Mouse (Mus musculus) skeletal muscle tissue, adult 2 months (tissue): ENCODE measurements around the gene Tmcc3.

ENCODE experiments used
- DNase-seq: peaks from one replicate; pipeline ENCODE4 v3.0.0-alpha.2; 2012; ENCODE audit warnings: low read depth, low spot score

The Tmcc3 gene

DNA sequence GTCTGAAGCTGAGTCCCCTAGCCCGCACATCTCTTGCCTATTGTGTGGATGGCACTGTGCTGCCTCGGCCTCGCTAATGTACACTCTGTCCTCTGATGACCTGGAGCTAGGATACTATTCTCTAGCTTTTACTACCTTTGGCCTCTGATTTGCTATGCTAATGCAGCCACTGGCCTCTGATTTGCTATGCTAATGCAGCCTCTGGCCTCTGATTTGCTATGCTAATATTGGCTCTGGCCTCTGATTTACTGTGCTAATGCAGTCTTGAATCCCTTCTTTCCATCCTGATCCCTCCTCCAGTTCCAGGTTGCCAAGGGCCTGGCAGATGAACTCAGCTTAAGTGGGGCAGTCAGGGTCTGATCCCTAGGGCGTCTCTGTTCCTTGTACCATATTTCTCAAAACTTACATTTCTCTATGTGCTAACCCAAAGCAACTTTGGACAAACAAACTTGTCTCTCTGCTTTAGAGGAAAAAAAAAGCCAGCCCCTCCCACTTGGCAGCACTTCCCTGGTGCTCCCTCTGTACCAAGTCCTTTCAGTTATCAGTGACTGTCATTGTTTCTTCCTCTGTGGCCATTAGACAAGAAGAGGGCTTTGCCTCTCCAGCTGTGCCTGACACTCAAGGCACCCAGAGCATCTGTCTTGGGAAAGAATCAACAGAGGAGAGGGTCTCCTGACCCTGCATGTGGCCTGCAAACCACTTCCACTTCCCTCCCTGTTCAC lies 237.9 kb downstream of the Tmcc3 start:
- no peak for DNase-seq

DNA sequence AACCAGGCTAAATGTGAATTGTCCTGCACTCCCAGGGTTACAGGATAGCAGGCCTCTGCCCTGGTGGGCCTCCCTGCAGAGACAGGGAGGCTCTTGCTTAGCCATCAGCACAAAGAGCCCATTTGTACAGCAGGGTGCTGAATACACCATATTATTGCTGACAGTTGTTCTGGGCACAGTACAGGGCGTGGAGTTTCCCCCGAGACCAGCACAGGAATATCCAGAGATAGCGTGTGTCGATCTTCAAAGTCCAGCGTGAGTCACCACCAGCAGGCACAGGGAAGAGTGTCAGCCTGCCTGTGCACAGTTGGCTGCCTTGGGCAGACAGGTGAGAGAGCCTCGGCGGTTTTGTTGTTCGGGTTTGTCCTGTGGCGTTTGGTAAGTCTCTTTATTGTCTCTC lies 238.9 kb downstream of the Tmcc3 start:
- no peak for DNase-seq

DNA sequence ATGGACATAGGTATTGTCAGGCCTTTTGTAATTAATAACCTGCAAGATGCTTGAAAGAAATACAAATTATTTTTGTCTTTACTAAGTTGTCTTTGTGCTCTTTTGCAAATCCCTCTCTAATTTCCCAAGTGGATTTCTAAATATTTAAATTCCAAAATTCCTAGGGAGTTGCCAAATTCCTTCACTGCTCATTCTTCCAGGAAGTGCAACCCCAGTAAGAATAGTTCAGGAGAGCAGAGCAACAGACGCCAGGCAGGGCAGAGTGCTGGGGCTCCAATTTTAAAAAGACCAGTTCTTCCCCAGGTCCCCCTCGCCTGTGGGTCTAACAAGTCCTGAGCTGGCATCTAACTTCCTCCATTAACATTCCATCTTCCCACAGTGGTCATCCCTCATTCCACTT lies 239.3 kb downstream of the Tmcc3 start:
- DNase-seq: no peak

DNA sequence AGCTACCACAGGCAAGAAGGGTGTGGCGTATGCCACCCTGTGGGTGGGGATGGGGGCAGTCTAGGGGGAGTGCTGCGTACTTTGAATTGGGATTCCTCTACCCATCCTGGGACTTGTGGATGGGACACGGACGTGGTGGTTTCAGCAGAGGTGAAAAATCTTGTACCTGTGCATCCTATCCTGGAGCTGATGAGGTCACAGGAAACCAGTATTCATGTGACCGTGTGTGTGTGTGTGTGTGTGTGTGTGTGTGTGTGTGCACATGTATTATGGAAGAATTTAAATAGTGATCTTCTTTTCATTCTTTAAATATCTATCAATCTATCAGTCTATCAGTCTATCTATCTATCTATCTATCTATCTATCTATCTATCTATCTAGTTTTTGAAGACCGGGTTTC lies 239.8 kb downstream of the Tmcc3 start:
- no peak for DNase-seq

DNA sequence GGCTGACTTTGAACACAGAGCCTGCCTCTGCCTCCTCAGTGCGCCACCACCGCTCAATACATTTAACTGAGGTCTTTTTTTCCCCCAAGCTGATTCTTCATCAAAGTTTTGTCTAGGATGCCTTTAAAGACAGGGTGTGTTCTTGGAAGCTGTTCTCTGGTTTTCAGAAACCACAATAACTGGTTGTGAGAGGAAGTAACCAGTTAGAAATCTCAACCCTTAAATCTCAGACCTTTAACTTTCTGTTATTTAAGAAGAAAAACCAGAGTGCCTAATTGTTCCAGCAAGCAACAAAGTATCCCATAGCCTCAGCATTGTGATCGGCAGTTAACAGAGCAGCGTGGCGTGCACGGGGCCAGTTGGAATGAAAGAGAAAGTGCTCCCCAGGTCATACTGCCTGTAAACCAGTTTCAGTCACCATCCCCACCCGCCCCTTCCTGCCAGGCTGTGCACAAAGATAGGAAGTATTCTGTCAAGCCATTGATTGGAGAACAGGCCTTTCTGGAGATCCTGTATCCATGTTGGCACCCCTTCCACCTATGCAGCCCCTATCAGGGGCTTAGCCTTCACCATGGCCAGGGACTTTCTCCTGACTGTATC lies 240.3 kb downstream of the Tmcc3 start:
- no peak for DNase-seq

DNA sequence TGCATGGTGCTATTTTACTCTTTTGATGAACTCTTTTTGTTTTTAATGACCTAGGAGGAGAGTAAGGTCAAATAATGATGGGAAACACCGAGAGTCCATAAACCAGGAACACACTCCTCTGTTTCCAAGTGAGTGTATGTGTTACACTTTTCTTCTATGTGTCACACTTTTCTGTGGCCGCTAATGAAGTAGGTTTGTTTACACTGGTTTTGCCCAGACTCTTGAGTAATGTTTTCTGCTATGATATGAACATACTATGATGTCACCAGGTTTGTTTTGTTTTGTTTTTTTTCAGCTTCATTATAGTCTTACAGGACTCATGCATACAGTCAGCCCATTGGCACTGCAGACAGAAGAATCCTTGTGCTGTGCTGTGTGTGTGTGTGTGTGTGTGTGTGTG lies 243.6 kb downstream of the Tmcc3 start:
- no peak for DNase-seq

DNA sequence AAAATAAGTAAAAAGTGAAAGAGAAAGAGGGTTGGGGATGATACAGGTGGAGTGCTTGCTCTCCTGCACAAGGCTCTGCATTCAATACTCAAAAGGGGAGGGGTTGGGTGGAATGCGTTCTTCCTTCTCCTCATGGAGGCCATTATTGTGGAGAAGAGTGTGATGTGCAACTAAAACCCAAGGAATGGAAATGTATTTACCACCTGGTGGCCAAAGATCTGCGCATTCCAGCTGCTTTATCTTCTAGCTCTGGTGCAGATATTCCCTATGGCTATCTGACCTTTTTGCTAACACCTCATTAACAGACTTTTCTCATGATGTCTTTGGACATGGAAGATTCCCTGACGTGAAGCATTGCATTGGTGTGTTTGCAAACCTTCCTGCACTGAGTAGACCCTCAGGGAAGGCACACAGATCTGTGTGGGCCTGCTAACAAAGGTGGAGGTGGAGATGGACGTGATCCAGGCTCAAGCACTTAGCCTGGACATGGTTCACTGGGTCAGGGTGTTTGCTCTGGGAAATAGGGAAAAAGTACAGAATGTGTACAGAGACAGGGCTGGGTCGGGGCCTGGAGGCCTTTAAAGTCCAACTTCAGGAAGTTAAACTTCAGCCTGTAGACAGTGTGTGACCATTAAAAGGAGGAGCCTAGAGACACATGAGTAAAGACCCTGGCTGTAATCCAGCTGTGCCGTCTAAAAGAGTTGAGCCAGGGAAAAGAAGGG lies 245.8 kb downstream of the Tmcc3 start:
- DNase-seq: no peak

DNA sequence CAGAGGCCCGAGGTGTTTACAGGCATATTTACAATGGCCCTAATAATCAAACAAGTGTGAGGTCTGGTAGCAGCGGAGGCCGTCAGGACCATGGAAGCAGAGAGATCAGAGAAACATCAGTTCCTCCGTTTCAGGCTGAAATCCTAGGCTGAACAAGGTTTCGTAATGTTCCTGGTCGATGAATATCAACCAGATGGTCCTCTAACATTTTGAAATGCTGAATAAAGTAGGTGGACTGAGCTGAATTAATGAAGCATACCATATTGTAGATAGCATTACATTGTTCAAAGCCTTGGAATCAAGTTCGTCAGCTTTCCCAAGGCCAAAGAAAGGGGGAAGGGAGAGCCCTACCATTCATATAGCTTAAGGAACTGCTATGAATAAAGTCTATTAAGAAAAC lies 247.1 kb downstream of the Tmcc3 start:
- no peak for DNase-seq

DNA sequence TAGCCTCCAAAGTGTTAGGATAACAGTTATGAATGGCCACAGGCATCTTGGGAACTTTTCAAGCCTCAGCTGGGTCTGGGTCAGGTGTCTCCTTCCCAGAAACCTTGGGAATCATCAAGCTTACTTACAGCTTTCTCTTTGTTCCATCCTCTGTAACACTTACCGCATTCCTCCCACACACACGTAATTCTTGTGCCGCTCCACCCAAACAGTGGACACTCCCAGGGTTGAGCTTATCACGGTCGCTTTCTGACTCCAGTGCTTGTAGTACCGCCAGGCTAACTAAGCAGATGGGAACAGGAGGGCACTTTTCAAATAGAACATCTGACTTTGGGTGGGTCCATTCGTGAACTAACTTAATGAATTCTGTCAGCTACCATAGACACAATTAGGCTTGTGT lies 249.6 kb downstream of the Tmcc3 start:
- no peak for DNase-seq

DNA sequence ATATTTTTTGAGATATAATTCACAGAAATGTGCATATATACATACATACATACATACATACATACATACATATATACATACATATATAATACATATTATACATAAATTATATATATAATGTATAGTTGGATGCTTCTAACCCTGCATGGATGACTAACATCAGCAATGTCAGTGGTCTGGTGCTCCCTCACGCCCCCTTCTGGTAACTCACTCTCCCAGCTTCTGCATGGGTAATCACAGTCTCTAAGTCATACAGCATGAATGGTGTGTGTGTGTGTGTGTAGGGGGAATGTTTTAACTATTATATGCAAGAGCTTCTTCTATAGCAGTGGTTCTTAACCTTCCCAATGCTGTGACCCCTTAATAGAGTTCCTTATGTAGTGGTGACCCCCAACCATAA lies 250.4 kb downstream of the Tmcc3 start:
- no peak for DNase-seq

DNA sequence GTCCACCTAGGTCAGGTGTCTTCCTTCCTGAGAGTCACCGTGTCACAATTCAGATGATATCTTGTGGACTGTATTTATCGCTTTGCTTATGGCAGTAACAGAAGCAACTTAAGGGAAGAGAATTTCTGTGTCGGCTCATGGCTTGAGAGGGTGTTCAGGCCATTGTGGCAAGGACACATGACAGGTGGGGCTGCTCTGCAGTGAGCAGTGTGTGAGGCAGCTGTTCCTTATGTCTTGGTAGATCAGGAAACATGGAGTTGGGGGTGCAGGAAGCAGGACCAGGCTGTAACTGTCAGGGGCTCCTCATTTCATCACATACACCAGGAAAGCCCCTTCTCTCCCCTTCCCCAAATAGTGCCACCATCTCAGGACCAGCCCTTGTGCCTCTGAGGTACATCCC lies 251.2 kb downstream of the Tmcc3 start:
- no peak for DNase-seq

DNA sequence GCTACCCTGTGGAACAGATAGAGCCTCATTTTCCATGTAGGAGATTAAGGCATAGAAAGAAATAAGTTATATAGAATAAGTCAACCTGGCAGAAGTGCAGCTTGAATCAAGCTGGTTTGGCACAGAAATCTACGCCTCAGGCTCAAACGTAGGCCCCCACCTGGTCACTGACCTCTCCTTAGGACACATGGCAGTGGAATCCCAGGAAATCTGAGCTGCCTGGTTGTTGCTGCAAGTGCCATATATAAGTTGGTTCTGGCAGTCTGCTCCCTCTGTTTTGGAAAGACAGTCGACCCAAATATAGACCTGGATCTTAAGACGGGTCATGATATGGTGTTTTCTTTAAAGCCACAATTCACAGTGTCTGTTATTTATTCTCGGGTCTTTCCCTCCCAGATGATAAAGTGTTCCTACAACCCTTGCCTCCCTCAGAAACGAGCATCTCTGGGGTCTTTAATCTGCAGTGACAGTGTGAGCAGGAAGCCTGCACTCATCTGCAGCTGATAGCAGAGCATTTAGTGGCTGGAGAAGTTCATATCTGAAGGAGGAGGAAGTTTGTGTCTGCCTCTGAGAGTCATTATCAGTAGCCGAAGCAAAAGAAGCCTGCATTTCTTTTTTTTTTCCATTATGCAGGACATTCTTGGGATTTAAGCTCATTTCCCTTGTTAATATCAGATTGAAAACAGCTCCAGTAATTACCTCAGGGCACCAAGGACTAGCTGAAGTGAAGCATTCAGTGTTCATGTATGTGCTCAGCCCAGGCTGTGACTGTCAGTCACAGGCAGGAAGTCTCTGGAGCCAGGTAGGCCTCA lies 253.9 kb downstream of the Tmcc3 start:
- peak; percentile 72 for DNase-seq

DNA sequence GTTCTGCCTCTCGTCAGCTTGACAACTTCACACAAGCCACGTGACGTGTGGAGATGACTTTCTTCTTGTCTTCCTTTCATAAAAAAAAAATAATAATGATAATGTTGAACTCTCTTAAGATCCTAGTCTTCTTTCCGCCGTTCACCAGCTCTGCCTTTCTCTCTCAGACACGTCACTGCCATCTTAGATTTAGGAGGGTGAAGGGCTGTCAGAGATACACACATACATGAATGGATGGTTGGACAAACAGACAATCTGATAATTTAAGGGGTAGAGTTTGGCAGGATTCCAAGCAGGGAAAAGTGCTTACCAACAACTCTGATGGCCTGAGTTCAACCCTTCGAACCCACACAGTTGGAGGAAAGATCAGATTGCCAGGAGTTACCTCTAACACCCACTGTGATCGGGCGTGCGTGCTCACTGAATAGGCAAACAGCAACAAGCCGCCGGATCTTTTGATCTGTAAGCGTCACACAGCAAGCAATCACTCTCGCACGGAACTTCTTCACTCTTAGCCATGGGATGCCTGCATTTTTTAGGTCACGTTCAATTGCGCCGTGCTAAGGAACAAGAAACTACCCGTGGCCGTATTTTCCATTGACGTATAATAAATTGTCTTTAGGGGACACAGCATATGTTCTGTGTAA lies 254.6 kb downstream of the Tmcc3 start:
- no peak for DNase-seq

DNA sequence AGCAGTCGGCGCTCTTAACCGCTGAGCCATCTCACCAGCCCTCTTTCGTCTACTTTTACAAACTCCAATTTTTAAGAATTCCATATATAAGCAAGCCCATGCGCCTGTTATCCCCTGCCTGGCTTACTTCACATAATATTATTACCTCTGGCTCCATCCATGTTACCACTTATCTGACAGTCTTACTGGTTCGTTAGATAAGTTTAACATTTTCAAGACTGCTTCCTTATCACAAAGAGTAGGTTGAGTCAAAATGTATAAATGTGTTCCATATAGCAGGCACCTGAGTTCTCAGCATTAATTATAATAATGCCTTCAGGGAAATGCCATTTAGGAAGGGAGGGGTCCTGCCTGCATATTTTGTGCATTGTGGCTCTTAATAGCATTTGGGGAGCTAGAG lies 255.5 kb downstream of the Tmcc3 start:
- DNase-seq: no peak

DNA sequence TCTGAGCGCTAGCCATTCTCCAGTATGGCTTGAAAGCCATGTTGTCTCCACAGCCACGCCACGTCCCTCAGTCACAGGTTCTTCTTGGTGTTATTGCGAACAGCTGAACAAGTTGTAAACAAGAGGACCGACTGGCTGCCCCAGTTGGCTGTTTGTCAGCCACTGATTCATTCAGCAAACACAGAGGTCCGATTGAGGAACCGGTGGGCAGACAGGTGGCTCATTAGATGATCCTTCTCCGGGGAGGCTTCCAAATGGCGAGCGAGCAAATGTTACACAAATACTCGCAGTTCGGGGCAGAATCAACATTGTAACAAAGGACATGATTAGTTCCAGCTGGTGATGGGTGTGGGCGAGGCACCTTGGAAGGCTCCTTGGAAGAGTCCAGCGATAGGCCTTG lies 256.2 kb downstream of the Tmcc3 start:
- DNase-seq: peak; percentile 77

DNA sequence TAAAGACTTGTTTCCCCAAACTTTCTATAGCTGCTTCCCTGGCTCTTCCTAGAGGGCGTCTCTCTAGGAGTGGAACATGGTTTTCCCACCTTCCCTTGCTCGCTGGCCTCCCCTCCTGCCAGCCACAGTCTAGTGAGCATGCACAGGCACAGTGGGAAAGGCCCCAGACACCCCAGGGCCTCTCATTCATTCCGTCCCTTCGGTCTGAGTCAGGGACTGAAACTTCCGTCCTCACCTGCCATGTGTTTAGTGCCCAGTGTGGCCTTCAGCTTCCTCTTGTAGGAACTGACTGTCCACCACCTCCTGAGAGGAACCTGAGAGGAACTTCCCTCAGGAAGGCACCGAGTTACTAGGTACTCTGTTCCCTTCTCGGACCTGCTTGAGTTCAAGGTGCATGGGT lies 257.1 kb downstream of the Tmcc3 start:
- no peak for DNase-seq

DNA sequence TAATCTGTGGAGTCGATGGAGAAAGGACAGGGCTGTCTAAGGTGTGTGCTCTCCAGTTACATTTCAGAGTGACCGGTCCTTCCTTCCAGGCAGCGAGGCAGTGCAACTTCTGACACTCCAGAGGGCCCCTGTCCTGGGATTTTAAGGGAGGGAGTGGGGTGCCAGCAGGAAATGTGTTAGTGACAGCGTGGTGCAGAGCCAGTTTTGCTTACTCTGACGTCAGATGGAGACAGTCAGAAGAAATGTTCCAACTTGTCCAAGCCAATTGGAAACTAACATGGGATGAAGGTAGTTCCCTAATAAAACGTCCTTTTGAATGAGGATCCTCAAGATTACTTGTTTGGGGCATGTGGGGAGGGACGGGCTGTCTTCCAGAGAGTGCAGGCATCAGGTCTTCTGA lies 258.0 kb downstream of the Tmcc3 start:
- DNase-seq: no peak

DNA sequence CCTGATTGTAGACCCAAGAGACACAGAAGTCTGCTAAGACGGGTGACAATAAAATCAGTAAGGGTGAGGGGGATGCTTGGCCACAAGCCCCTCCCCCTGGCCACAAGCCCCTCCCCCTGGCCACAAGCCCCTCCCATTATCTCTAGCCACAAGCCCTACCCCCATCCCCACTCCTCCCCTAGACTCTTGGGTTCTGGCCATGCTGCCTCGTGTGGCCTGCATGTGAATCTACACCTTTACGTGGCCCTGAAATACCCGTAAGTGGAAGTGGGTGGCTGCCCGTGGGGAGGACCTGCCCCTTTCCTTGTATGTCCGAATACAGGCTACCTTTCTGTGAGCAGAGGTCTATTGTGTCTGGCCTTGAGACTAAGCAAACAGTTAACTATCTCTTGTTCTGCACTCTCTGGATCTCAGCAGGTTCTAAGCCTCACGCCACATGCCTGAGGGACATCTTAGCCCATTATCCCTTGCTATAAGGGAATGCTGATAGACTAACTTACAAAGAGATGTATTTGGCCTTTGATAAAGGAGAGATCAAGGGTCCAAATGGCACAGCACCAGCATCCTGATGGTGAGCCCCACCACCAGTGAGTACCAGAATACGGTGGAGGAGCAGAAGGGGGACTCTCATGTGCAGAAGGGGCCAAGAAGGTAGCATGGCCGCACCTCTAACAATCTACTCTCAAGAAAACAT lies 260.3 kb downstream of the Tmcc3 start:
- DNase-seq: no peak

DNA sequence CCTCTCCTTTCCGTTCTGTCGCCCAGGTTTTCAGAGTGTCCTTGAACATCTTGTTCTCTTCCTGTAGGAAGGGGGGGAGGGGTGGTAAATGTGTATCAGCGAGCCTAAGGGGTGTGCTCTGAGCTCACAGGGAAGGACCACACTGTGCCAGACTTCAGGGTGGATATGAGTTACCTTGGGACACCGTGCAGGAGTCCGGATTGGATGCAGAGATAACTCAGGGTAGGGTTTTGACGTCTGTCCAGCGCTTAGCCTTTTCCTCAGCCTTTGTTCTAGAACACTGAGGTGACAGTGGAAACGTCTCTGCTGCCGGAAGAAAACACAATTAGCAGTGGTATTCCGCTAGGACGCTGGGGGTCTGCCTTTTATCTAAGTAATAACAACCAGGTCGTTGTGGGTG lies 261.0 kb downstream of the Tmcc3 start:
- no peak for DNase-seq

DNA sequence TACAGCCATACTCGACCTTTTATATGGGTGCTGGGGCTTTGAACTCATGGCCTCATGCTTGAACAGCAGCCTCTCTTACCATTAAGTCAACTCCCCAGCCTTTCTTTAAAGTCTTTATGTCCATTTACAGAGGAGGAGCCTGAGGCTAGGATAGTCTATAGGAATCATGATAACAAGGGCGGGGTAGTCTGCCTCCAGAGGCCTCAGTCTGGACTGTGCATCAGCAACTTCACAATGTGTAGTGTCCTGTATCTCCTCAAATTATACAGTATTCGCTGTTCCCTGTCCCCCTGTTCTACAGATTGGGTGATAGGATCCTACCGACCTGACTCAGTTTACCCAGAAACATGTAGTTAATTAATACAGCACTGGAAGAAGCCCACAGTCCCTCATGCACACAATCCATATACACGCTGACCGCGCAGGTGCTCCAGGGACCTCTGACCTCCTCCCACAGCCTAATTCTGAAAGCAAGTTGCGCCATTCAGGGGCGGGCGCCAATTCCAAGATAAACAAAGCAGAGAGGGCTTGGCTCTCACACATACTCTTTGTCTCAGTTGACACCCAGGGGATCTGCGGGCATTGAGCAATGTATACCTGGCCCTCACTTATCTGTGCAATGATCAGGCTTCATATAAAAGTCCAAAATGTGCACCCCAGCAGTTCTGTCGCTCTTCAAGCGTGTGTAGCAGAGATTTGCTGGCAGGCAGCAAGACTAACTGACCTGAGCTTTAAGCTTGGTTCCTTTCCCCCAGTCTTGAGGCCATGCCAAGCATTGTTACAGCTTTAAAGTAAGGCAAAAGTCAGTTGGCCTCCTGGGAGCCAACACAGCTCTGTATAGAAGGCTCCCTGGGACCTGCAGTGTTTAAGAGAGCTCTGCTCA lies 262.9 kb downstream of the Tmcc3 start:
- no peak for DNase-seq
